Mouse (Mus musculus): Measurements from ENCODE around the gene Nav2. TPM values are rescaled to one million over a fixed set of nuclear protein-coding genes. Genes with fewer than 3 reads are reported as not detected.

Gene Nav2
- total RNA-seq, 2 experiments from 2014 or later, result 77.1 to 106 TPM

- intact Hi-C loops (cut with DNase I), result no loop called here
Measured at GRCm38 (mm10) chr7:49388137-49388536, 479.6 kb downstream of the Nav2 start.

GRCm38 (mm10) chr7:49390312-49390711 is 481.8 kb downstream of the Nav2 start:
- no peak for DNase-seq (ENCODE audit: low spot score in 2 of 2)
- intact Hi-C loops (cut with DNase I), result no loop called here

More at GRCm38 (mm10) chr7:49388137-49388536, 479.6 kb downstream of the Nav2 start:
- no peak for DNase-seq (ENCODE audit: low spot score in 2 of 2)

GRCm38 (mm10) chr7:49390829-49391228 is 482.3 kb downstream of the Nav2 start:
- intact Hi-C loops (cut with DNase I), result no loop called here
- DNase-seq (ENCODE audit: low spot score in 2 of 2), result no peak

GRCm38 (mm10) chr7:49392180-49392579 is 483.7 kb downstream of the Nav2 start:
- intact Hi-C loops (cut with DNase I), result no loop called here
- peak; percentile 74 to 86 for DNase-seq (ENCODE audit: low spot score in 2 of 2)

- intact Hi-C loops (cut with DNase I), result no loop called here
- DNase-seq (ENCODE audit: low spot score in 2 of 2), result no peak
Measured at GRCm38 (mm10) chr7:49392834-49393233, 484.3 kb downstream of the Nav2 start.

GRCm38 (mm10) chr7:49393857-49394256 is 485.3 kb downstream of the Nav2 start:
- intact Hi-C loops (cut with DNase I), result no loop called here
- DNase-seq (ENCODE audit: low spot score in 2 of 2), result no peak

- no peak for DNase-seq (ENCODE audit: low spot score in 2 of 2)
- intact Hi-C loops (cut with DNase I), result no loop called here
Measured at GRCm38 (mm10) chr7:49396202-49396601, 487.7 kb downstream of the Nav2 start.

- DNase-seq (ENCODE audit: low spot score in 2 of 2), result no peak
- intact Hi-C loops (cut with DNase I), result no loop called here
Measured at GRCm38 (mm10) chr7:49397441-49398003, 489.0 kb downstream of the Nav2 start.

GRCm38 (mm10) chr7:49398020-49398516 is 489.6 kb downstream of the Nav2 start:
- intact Hi-C loops (cut with DNase I), result no loop called here

GRCm38 (mm10) chr7:49399314-49399713 is 490.8 kb downstream of the Nav2 start:
- intact Hi-C loops (cut with DNase I), result no loop called here

More at GRCm38 (mm10) chr7:49398020-49398516, 489.6 kb downstream of the Nav2 start:
- DNase-seq (ENCODE audit: low spot score in 2 of 2), result no peak

GRCm38 (mm10) chr7:49400463-49400862 is 491.9 kb downstream of the Nav2 start:
- intact Hi-C loops (cut with DNase I), result no loop called here

More at GRCm38 (mm10) chr7:49399314-49399713, 490.8 kb downstream of the Nav2 start:
- peak; percentile 80 to 88 for DNase-seq (ENCODE audit: low spot score in 2 of 2)

GRCm38 (mm10) chr7:49402526-49402925 is 494.0 kb downstream of the Nav2 start:
- DNase-seq (ENCODE audit: low spot score in 2 of 2), result no peak
- intact Hi-C loops (cut with DNase I), result no loop called here

More at GRCm38 (mm10) chr7:49400463-49400862, 491.9 kb downstream of the Nav2 start:
- no peak for DNase-seq (ENCODE audit: low spot score in 2 of 2)

- peak in 1 of 2 experiments; percentile 70 for DNase-seq (ENCODE audit: low spot score in 2 of 2)
- intact Hi-C loops (cut with DNase I), result no loop called here
Measured at GRCm38 (mm10) chr7:49407688-49408087, 499.2 kb downstream of the Nav2 start.

- intact Hi-C loops (cut with DNase I), result no loop called here
- no peak for DNase-seq (ENCODE audit: low spot score in 2 of 2)
Measured at GRCm38 (mm10) chr7:49408625-49409024, 500.1 kb downstream of the Nav2 start.

- intact Hi-C loops (cut with DNase I), result no loop called here
- no peak for DNase-seq (ENCODE audit: low spot score in 2 of 2)
Measured at GRCm38 (mm10) chr7:49409265-49409664, 500.7 kb downstream of the Nav2 start.

GRCm38 (mm10) chr7:49410188-49410587 is 501.7 kb downstream of the Nav2 start:
- DNase-seq (ENCODE audit: low spot score in 2 of 2), result peak in 1 of 2 experiments; percentile 73
- intact Hi-C loops (cut with DNase I), result no loop called here

- intact Hi-C loops (cut with DNase I), result no loop called here
- DNase-seq (ENCODE audit: low spot score in 2 of 2), result no peak
Measured at GRCm38 (mm10) chr7:49410892-49411291, 502.4 kb downstream of the Nav2 start.

GRCm38 (mm10) chr7:49411803-49412202 is 503.3 kb downstream of the Nav2 start:
- no peak for DNase-seq (ENCODE audit: low spot score in 2 of 2)
- intact Hi-C loops (cut with DNase I), result no loop called here

GRCm38 (mm10) chr7:49415131-49415530 is 506.6 kb downstream of the Nav2 start:
- DNase-seq (ENCODE audit: low spot score in 2 of 2), result no peak
- intact Hi-C loops (cut with DNase I), result no loop called here

- no peak for DNase-seq (ENCODE audit: low spot score in 2 of 2)
- intact Hi-C loops (cut with DNase I), result no loop called here
Measured at GRCm38 (mm10) chr7:49415716-49416115, 507.2 kb downstream of the Nav2 start.

- peak in 1 of 2 experiments; percentile 58 for DNase-seq (ENCODE audit: low spot score in 2 of 2)
- intact Hi-C loops (cut with DNase I), result no loop called here
Measured at GRCm38 (mm10) chr7:49418841-49419240, 510.3 kb downstream of the Nav2 start.
